Mouse (Mus musculus) ovary, postnatal 10 days (tissue): ENCODE data around the gene Coro1c.

Experiments
- DNase-seq: peaks from one replicate; pipeline ENCODE4 v3.0.0; 2022; ENCODE audit warnings: low spot score

Gene Coro1c

GRCm38 (mm10) chr5:113924608-113925007 is 16.1 kb upstream of the Coro1c start:
- no peak for DNase-seq

- no peak for DNase-seq
Measured at GRCm38 (mm10) chr5:113921310-113922166, 13.0 kb upstream of the Coro1c start.

- no peak for DNase-seq
Measured at GRCm38 (mm10) chr5:113919060-113919459, 10.5 kb upstream of the Coro1c start.

- DNase-seq, result no peak
Measured at GRCm38 (mm10) chr5:113918654-113919053, 10.1 kb upstream of the Coro1c start.

GRCm38 (mm10) chr5:113910705-113911104 is 2.1 kb upstream of the Coro1c start:
- DNase-seq, result no peak

- DNase-seq, result no peak
Measured at GRCm38 (mm10) chr5:113910065-113910701, 1.6 kb upstream of the Coro1c start.

- no peak for DNase-seq
Measured at GRCm38 (mm10) chr5:113907786-113908567, 581 bp downstream of the Coro1c start.

GRCm38 (mm10) chr5:113906958-113907735 is 1.4 kb downstream of the Coro1c start:
- DNase-seq, result no peak

GRCm38 (mm10) chr5:113904987-113905386 is 3.6 kb downstream of the Coro1c start:
- no peak for DNase-seq

GRCm38 (mm10) chr5:113902983-113903382 is 5.6 kb downstream of the Coro1c start:
- no peak for DNase-seq

GRCm38 (mm10) chr5:113902017-113902416 is 6.5 kb downstream of the Coro1c start:
- DNase-seq, result no peak

GRCm38 (mm10) chr5:113901074-113901571 is 7.4 kb downstream of the Coro1c start:
- no peak for DNase-seq

- DNase-seq, result no peak
Measured at GRCm38 (mm10) chr5:113899543-113899942, 9.0 kb downstream of the Coro1c start.

GRCm38 (mm10) chr5:113892005-113892404 is 16.6 kb downstream of the Coro1c start:
- no peak for DNase-seq

GRCm38 (mm10) chr5:113890874-113891273 is 17.7 kb downstream of the Coro1c start:
- DNase-seq, result no peak

GRCm38 (mm10) chr5:113889912-113890311 is 18.6 kb downstream of the Coro1c start:
- no peak for DNase-seq

- no peak for DNase-seq
Measured at GRCm38 (mm10) chr5:113889181-113889906, 19.2 kb downstream of the Coro1c start.

GRCm38 (mm10) chr5:113888186-113888795 is 20.3 kb downstream of the Coro1c start:
- DNase-seq, result no peak

- DNase-seq, result no peak
Measured at GRCm38 (mm10) chr5:113887132-113887531, 21.4 kb downstream of the Coro1c start.

- no peak for DNase-seq
Measured at GRCm38 (mm10) chr5:113885623-113886022, 22.9 kb downstream of the Coro1c start.
